Mouse (Mus musculus): ENCODE data around the gene Snd1. TPM values are rescaled to one million over a fixed set of nuclear protein-coding genes. Genes with fewer than 3 reads are reported as not detected.

The Snd1 gene
- polyA plus RNA-seq, 1 experiment from 2014 or later = 127 TPM

DNA sequence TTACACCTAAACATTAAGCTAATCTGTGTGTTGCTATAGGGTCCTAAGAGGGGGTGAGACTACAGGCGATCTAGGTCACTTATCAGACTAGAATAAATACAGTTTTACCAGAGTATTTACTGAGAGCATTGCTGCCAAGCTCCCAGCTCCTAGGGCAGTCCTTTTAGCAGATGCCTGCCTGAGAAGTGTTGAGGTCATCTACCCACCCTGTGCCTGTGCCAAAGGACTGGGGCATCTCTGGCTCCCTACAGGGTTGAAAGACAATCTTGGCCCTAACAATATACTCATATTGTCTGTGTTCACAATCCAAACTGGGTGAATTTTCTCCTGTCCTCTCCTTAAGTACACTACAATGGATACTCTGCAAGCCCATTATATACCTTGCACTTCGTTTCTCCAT lies 340.0 kb downstream of the Snd1 start:
- H3K27me3 ChIP-seq (replicated peaks; ENCODE audit: control insufficient read depth, insufficient read depth, low read length) = no peaks in the 10 kb centered on the region
- no peaks in the 10 kb centered on the region for H3K36me3 ChIP-seq (ENCODE audit: control insufficient read depth, insufficient read depth, low read length)
- no peak overlapping the region for H3K27ac ChIP-seq (ENCODE audit: low read length)
- no peak overlapping the region for H3K9ac ChIP-seq (ENCODE audit: low read depth, low read length)
- no peak overlapping the region for H3K4me3 ChIP-seq (ENCODE audit: low read length)
- H3K4me1 ChIP-seq (ENCODE audit: control insufficient read depth, insufficient read depth, low read length) = no peaks in the 10 kb centered on the region
- H3K4me2 ChIP-seq (ENCODE audit: low read depth, low read length) = no peak overlapping the region
- WGBS = 78% methylated on average over 2 of the region's 2 CpGs
- ATAC-seq = no peak
- H3K9me3 ChIP-seq (ENCODE audit: control insufficient read depth, low read length) = no peaks in the 10 kb centered on the region

DNA sequence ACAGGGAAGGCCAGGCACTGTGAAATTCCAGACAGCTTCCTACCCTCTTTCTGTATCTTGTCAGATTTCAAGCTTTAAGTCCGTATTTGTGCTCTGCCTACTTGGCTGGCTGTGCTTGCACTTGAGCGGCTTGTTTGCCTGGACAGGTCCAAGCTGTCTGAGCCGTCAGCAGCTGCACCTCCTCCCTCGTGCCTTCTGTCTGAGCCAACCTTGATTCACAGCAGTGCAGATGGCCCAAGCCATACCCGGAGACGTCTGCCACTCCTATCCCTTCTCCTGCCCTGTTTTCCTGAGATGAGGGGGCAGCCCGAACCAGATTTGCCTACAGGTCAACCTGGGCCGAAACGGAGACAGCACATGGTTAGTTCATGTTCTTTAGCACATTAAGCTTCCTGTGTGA lies 342.1 kb downstream of the Snd1 start:
- WGBS = 60% methylated on average over 9 of the region's 9 CpGs
- no peaks in the 10 kb centered on the region for H3K27me3 ChIP-seq (replicated peaks; ENCODE audit: control insufficient read depth, insufficient read depth, low read length)
- H3K9me3 ChIP-seq (ENCODE audit: control insufficient read depth, low read length) = no peaks in the 10 kb centered on the region
- H3K36me3 ChIP-seq (ENCODE audit: control insufficient read depth, insufficient read depth, low read length) = no peaks in the 10 kb centered on the region
- H3K4me3 ChIP-seq (ENCODE audit: low read length) = no peak overlapping the region
- H3K9ac ChIP-seq (ENCODE audit: low read depth, low read length) = no peak overlapping the region
- no peak overlapping the region for H3K27ac ChIP-seq (ENCODE audit: low read length)
- H3K4me1 ChIP-seq (ENCODE audit: control insufficient read depth, insufficient read depth, low read length) = 0 out of 2 replicates have a peak, but pooled peaks cover 2% of the 10 kb centered on the region
- no peak overlapping the region for H3K4me2 ChIP-seq (ENCODE audit: low read depth, low read length)
- no peak for ATAC-seq

DNA sequence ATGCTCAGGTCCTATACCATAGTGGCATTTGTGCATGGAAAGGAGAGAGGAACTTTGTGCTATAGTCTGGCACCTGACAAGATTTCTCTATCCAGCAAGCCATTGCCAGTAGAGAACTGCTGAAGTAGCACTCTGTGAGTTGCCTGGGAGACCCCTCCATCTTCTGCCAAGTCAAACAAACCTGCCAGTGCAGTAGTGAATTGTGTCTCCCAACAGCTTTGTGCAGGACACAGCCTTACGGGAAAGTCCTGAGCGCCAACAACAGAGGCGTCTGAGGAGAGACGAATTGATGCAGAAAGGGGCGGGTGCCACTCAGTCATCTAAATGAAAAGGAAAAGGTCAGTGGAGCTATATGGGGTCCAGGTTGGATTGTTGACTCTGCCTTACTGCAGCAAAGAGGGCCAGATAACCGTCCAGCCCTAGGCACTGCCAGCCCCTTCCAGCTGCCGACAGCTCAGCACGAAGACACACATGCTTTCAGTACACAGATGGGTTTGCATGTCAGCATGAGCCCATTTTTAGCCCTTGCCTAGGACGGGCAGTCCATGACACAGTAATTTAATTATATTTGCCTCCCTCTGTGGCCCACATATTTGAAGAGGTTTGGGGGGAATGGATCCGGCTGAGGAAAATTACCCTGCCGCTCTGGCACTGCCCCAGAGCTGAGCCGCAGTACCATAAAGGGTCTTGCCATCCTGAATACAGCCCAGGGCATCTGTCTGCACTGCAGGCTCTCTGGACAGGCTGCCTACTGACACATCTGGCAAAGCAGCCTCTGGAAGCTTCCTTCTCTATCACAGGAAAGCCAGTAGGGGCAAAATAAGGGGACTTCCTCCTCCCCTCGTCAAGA lies 344.8 kb downstream of the Snd1 start:
- Histone ChIP-seq H3K36me3 (ENCODE audit: control insufficient read depth, insufficient read depth, low read length) (no peaks in the 10 kb centered on the region), H3K9me3 (ENCODE audit: control insufficient read depth, low read length) (no peaks in the 10 kb centered on the region), H3K4me1 (ENCODE audit: control insufficient read depth, insufficient read depth, low read length) (0 out of 2 replicates have a peak, but pooled peaks cover 2% of the 10 kb centered on the region), H3K27me3 (replicated peaks; ENCODE audit: control insufficient read depth, insufficient read depth, low read length) (no peaks in the 10 kb centered on the region), H3K4me2 (ENCODE audit: low read depth, low read length) (no peak overlapping the region), H3K4me3 (ENCODE audit: low read length) (no peak overlapping the region), H3K9ac (ENCODE audit: low read depth, low read length) (no peak overlapping the region), H3K27ac (ENCODE audit: low read length) (no peak overlapping the region)
- no peak for ATAC-seq
- WGBS = 64% methylated on average over 13 of the region's 13 CpGs

DNA sequence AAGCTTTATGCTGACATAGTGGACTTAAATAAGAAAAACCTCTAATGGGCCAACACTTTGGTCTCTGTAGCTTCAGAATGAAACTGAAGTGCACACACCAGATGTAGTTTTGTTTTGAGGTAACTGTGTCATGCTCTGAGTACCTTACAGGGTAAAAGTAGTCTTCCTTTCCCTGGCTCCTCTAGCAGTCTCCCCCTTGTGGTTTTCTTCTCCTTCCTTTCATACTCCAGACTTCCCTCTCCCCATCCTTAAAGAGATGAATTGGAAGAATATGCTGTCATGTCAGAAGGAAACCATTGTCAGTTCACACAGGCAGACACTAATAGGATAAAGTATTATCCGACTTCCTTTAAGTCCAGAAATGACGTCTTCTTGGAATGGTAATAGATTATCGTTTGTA lies 347.4 kb downstream of the Snd1 start:
- no peak for ATAC-seq
- H3K4me2 ChIP-seq (ENCODE audit: low read depth, low read length) = no peak overlapping the region
- H3K9ac ChIP-seq (ENCODE audit: low read depth, low read length) = no peak overlapping the region
- H3K4me1 ChIP-seq (ENCODE audit: control insufficient read depth, insufficient read depth, low read length) = peaks cover 5% of the 10 kb centered on the region; the same call in 1 of the 2 replicates
- no peak overlapping the region for H3K4me3 ChIP-seq (ENCODE audit: low read length)
- 72% methylated on average over 3 of the region's 3 CpGs for whole genome bisulfite sequencing
- no peak overlapping the region for H3K27ac ChIP-seq (ENCODE audit: low read length)
- no peaks in the 10 kb centered on the region for H3K27me3 ChIP-seq (replicated peaks; ENCODE audit: control insufficient read depth, insufficient read depth, low read length)
- no peaks in the 10 kb centered on the region for H3K36me3 ChIP-seq (ENCODE audit: control insufficient read depth, insufficient read depth, low read length)
- no peaks in the 10 kb centered on the region for H3K9me3 ChIP-seq (ENCODE audit: control insufficient read depth, low read length)

DNA sequence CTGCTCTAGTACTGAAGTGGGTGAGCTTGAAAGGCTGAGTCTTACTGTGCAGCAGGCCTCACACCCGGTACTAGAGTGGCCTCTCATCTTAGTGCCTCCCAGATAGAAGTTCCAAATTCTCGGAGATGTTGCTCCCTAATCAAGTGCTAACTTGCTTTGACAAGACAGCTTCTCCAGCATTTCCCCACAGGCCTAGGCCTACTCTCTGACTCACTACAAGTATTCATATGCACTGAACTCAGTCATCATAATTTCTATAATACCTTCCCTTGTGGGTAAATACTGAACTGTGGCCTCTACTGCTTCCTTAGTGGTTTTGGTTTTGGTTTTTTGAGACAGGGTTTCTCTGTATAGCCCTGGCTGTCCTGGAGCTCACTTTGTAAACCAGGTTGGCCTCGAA lies 348.4 kb downstream of the Snd1 start:
- WGBS = 87% methylated on average over 3 of the region's 3 CpGs
- Histone ChIP-seq H3K27me3 (replicated peaks; ENCODE audit: control insufficient read depth, insufficient read depth, low read length) (no peaks in the 10 kb centered on the region), H3K9me3 (ENCODE audit: control insufficient read depth, low read length) (no peaks in the 10 kb centered on the region), H3K9ac (ENCODE audit: low read depth, low read length) (no peak overlapping the region), H3K4me2 (ENCODE audit: low read depth, low read length) (no peak overlapping the region), H3K4me3 (ENCODE audit: low read length) (no peak overlapping the region), H3K4me1 (ENCODE audit: control insufficient read depth, insufficient read depth, low read length) (peaks cover 5% of the 10 kb centered on the region; the same call in 1 of the 2 replicates), H3K36me3 (ENCODE audit: control insufficient read depth, insufficient read depth, low read length) (no peaks in the 10 kb centered on the region), H3K27ac (ENCODE audit: low read length) (no peak overlapping the region)
- ATAC-seq = no peak

DNA sequence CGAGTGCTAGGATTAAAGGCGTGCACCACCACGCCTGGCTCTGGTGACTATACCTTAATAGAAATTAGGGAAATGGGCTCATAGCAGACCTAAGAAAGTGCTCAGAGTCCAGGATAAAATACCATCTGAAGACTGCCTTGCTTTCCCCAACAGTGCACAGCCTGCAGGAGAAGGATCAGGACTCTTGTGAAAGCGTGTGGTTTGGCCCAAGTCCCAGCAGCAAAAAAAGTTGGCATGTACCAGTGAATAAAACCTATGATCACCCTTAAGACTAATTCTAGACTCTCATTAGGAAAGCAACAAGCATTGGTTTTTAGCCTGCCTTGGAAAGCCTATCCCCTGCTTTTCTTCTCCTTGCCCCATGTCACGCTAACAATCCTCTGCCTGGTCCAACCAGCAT lies 348.9 kb downstream of the Snd1 start:
- 92% methylated on average over 5 of the region's 5 CpGs for WGBS
- H3K9me3 ChIP-seq (ENCODE audit: control insufficient read depth, low read length) = no peaks in the 10 kb centered on the region
- H3K27me3 ChIP-seq (replicated peaks; ENCODE audit: control insufficient read depth, insufficient read depth, low read length) = no peaks in the 10 kb centered on the region
- H3K4me2 ChIP-seq (ENCODE audit: low read depth, low read length) = no peak overlapping the region
- peaks cover 5% of the 10 kb centered on the region; the same call in 1 of the 2 replicates for H3K4me1 ChIP-seq (ENCODE audit: control insufficient read depth, insufficient read depth, low read length)
- no peak overlapping the region for H3K9ac ChIP-seq (ENCODE audit: low read depth, low read length)
- ATAC-seq = no peak
- H3K4me3 ChIP-seq (ENCODE audit: low read length) = no peak overlapping the region
- H3K27ac ChIP-seq (ENCODE audit: low read length) = no peak overlapping the region
- H3K36me3 ChIP-seq (ENCODE audit: control insufficient read depth, insufficient read depth, low read length) = no peaks in the 10 kb centered on the region

DNA sequence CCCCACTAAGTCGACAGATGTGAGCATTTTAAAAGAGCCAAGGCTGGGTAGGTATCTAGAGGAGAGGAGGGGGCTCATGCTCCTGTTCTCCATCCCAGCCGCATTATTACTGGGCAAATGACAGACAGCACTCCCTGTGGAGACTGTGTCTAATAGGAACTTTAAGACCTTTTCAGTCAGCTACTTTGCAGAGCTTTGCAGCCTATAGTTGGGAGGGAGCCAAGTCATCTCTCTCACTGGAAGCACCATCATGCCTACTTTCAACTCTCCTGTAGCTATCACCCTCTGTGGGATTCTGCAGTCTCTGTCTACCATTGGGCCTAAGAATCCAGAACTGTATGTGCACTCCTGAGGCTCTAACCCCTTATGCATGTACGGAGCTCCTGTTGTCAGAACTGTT lies 351.0 kb downstream of the Snd1 start:
- no peak overlapping the region for H3K27ac ChIP-seq (ENCODE audit: low read length)

DNA sequence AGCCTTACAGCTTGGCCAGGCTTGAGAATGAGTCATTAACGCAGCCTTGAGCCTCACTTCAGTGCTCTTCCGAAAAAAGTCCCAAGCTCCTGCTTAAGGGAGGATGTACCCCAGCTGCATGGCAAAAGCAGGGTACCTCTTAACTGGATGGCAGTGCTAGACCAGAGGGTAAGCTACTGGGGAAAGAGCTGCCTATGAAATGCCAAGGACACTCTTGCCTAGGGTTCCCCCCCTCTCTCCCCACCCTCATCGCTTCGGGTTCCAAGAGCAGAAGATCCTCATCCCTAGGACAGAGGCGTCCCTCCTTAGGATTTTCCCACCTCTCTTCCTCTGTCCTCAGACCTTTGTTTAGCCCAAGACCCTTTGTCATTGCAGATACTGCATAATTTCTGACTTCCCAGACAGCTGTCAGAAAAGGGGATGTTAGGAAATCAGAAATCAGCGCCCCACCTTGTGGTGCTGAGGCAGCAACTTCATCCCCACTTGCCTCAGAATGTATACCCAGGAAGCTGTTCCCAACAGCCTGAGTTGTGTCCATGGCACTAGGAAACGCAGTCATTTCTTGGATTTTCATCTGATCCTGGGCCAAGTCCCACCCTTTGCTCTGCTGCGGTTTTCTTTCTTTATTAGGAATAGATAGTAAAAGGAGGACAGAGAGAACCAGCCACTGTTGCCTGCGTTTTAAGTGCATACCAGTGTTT lies 351.9 kb downstream of the Snd1 start:
- no peak overlapping the region for H3K9ac ChIP-seq (ENCODE audit: low read depth, low read length)
- H3K27me3 ChIP-seq (replicated peaks; ENCODE audit: control insufficient read depth, insufficient read depth, low read length) = peaks cover 14% of the 10 kb centered on the region; the same call in 1 of the 2 replicates
- 62% methylated on average over 9 of the region's 9 CpGs for WGBS
- H3K27ac ChIP-seq (ENCODE audit: low read length) = no peak overlapping the region
- no peak overlapping the region for H3K4me2 ChIP-seq (ENCODE audit: low read depth, low read length)
- peaks cover 3% of the 10 kb centered on the region for H3K4me1 ChIP-seq (ENCODE audit: control insufficient read depth, insufficient read depth, low read length)
- no peaks in the 10 kb centered on the region for H3K36me3 ChIP-seq (ENCODE audit: control insufficient read depth, insufficient read depth, low read length)
- ATAC-seq = no peak
- no peak overlapping the region for H3K4me3 ChIP-seq (ENCODE audit: low read length)
- no peaks in the 10 kb centered on the region for H3K9me3 ChIP-seq (ENCODE audit: control insufficient read depth, low read length)

More for the DNA sequence above, 351.0 kb downstream of the Snd1 start:
- 79% methylated on average over 3 of the region's 3 CpGs for WGBS
- no peak overlapping the region for H3K4me2 ChIP-seq (ENCODE audit: low read depth, low read length)
- no peak overlapping the region for H3K4me3 ChIP-seq (ENCODE audit: low read length)
- H3K27me3 ChIP-seq (replicated peaks; ENCODE audit: control insufficient read depth, insufficient read depth, low read length) = peaks cover 7% of the 10 kb centered on the region; the same call in 1 of the 2 replicates
- peaks cover 3% of the 10 kb centered on the region; the same call in 1 of the 2 replicates for H3K4me1 ChIP-seq (ENCODE audit: control insufficient read depth, insufficient read depth, low read length)
- no peaks in the 10 kb centered on the region for H3K9me3 ChIP-seq (ENCODE audit: control insufficient read depth, low read length)
- no peaks in the 10 kb centered on the region for H3K36me3 ChIP-seq (ENCODE audit: control insufficient read depth, insufficient read depth, low read length)
- H3K9ac ChIP-seq (ENCODE audit: low read depth, low read length) = no peak overlapping the region
- no peak for ATAC-seq

DNA sequence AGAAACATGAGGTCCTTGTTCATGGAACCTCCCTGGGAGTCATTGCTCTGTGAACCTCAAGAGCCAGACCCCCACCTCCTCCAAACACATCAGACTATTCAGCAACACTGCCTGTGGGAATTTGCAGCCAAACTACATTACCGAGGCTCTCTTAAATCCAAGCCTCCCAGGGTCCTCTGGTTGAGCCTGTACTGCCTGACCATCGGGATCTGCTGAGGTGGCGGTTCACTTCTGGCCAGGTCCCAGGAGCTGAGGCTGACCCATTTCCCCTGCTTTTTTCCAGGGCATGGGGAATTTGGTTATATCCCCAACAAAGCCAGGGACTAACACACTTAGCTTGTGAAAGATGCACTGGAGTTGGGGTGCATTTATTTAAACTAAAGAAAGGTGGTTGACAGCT lies 352.6 kb downstream of the Snd1 start:
- no peak for ATAC-seq
- Histone ChIP-seq H3K27ac (ENCODE audit: low read length) (no peak overlapping the region), H3K9ac (ENCODE audit: low read depth, low read length) (no peak overlapping the region), H3K4me3 (ENCODE audit: low read length) (no peak overlapping the region), H3K27me3 (replicated peaks; ENCODE audit: control insufficient read depth, insufficient read depth, low read length) (peaks cover 14% of the 10 kb centered on the region; the same call in 1 of the 2 replicates), H3K9me3 (ENCODE audit: control insufficient read depth, low read length) (no peaks in the 10 kb centered on the region), H3K4me2 (ENCODE audit: low read depth, low read length) (no peak overlapping the region), H3K4me1 (ENCODE audit: control insufficient read depth, insufficient read depth, low read length) (peaks cover 7% of the 10 kb centered on the region), H3K36me3 (ENCODE audit: control insufficient read depth, insufficient read depth, low read length) (no peaks in the 10 kb centered on the region)
- WGBS = 58% methylated on average over 3 of the region's 3 CpGs
